Mouse (Mus musculus) thymus, adult 2 months (tissue): Measurements from ENCODE around the gene Erbb2.
A peak's percentile ranks its signal among the peaks of the same experiment; 100 is the strongest.

ENCODE experiments used
- CTCF ChIP-seq: fragments of 200-500 bp; IDR thresholded peaks from 2 replicates; pipeline ENCODE4 v1.5.1; 2012; ENCODE audit warnings: mild to moderate bottlenecking, control low read depth, low read length, moderate library complexity, borderline replicate concordance; ENCODE audit not compliant: control insufficient read depth, poor library complexity, insufficient read depth; ENCODE audit errors: extremely low read depth
- POLR2A ChIP-seq: fragments of 200-500 bp; IDR thresholded peaks from 2 replicates; pipeline ENCODE4 v1.6.1; 2012; ENCODE audit warnings: mild to moderate bottlenecking, low read length, control low read depth, moderate library complexity; ENCODE audit not compliant: control insufficient read depth, poor library complexity, insufficient read depth; ENCODE audit errors: extremely low read depth

DNA sequence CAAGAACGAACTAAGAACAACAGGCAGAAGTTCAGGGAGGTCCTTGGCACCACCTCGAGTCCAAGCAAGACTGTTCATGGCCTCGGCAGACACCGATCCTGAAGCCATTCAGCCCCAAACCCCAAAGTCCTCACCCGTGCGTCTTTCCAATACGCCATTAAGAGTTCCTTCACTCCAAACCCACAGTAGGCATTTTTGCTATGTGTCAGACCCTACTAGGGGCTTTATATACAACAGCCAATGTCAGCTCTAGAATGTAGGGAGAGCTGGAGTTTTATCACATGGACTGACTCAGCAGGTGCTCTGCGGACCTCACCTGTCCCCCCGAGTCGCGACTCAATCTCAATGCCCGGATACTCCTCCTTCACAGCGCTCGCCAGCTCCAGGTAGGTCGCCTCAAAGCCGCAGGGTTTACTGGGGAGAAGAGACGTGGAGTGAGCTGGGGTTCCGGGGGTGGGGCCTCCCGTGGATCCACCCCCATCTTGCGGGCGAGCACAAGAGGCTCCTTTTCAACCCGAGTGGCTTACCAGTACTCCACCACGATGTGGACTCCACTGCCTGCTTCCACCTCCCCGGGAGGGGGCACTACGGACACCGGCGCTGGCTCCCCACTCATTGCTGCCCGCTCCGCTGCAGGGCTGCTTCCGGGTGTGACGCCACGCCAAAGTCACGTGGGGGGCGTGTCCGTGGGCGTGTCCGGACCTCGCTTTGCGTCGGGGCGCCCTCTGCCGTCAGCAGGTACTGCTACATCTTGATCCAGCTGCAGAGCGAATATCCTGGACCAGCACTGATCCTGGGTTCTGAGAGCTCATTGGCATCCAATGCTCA is 26.3 kb downstream of the Erbb2 start, which contains the start of gene Mien1:
- peak; percentile 41; the same call in 1 of the 2 replicates for TF ChIP-seq POLR2A
- peak; percentile 94 for TF ChIP-seq CTCF
